Mouse (Mus musculus) natural killer cell, adult 2 months (primary cell): ENCODE results near the gene Edem2.
A peak's percentile ranks its signal among the peaks of the same experiment; 100 is the strongest.

Source experiments
- DNase-seq, 2 experiments: peaks; one replicate each; pipeline ENCODE4 v3.0.0; 2022; ENCODE audit warnings: low spot score in 2 of 2

Edem2 gene

GRCm38 (mm10) chr2:155687746-155688145, 41.5 kb downstream of the Edem2 start:
- DNase-seq, result no peak

- DNase-seq, result peak in 1 of 2 experiments; percentile 13
These were observed 42.7 kb downstream of the Edem2 start for GRCm38 (mm10) chr2:155686572-155686971.

- no peak for DNase-seq
These were observed 45.5 kb downstream of the Edem2 start for GRCm38 (mm10) chr2:155683821-155684220.

- no peak for DNase-seq
These were observed 46.1 kb downstream of the Edem2 start for GRCm38 (mm10) chr2:155683137-155683536.

GRCm38 (mm10) chr2:155681874-155682273, 47.4 kb downstream of the Edem2 start:
- peak; percentile 22 to 37 for DNase-seq

GRCm38 (mm10) chr2:155681194-155681593, 48.1 kb downstream of the Edem2 start:
- no peak for DNase-seq

- no peak for DNase-seq
These were observed 48.7 kb downstream of the Edem2 start for GRCm38 (mm10) chr2:155680591-155680990.

GRCm38 (mm10) chr2:155679586-155680110, 49.6 kb downstream of the Edem2 start:
- DNase-seq, result peak in 1 of 2 experiments; percentile 19

- no peak for DNase-seq
These were observed 54.2 kb downstream of the Edem2 start for GRCm38 (mm10) chr2:155675118-155675517.

- DNase-seq, result peak; percentile 56 to 73
These were observed 55.7 kb downstream of the Edem2 start for GRCm38 (mm10) chr2:155673546-155673945.

GRCm38 (mm10) chr2:155671236-155671635, 58.0 kb downstream of the Edem2 start:
- no peak for DNase-seq

GRCm38 (mm10) chr2:155668461-155668860, 60.8 kb downstream of the Edem2 start:
- DNase-seq, result peak; percentile 26 to 53

GRCm38 (mm10) chr2:155667881-155668280, 61.4 kb downstream of the Edem2 start:
- DNase-seq, result no peak

GRCm38 (mm10) chr2:155663910-155664460, 65.3 kb downstream of the Edem2 start:
- no peak for DNase-seq

- peak; percentile 30 to 46 for DNase-seq
These were observed 66.2 kb downstream of the Edem2 start for GRCm38 (mm10) chr2:155663097-155663496.

GRCm38 (mm10) chr2:155662390-155662789, 66.9 kb downstream of the Edem2 start:
- DNase-seq, result no peak

- DNase-seq, result no peak
These were observed 73.4 kb downstream of the Edem2 start for GRCm38 (mm10) chr2:155655759-155656372.

- DNase-seq, result no peak
These were observed 76.7 kb downstream of the Edem2 start for GRCm38 (mm10) chr2:155652618-155653017.
